Mouse (Mus musculus) thymus, postnatal 0 days (tissue): Measurements from ENCODE around the gene Lingo1. TPM values are rescaled to one million over a fixed set of nuclear protein-coding genes. Genes with fewer than 3 reads are reported as not detected.

ENCODE experiments used
- polyA plus RNA-seq: library from polyadenylated mRNA; unstranded; fragments of >200 nt; fragmentation: Nextera tagmentation; extraction: Ambion mirVana; gene quantifications from 2 replicates; pipeline ENCODE4 v1.2.1, GENCODE M21; 2015

The Lingo1 gene
- polyA plus RNA-seq, 1 experiment from 2014 or later, result 1.1 TPM

Other genes starting within 250 kb of the Lingo1 start
- gene Odf3l1, start 68.2 kb upstream of the Lingo1 start, polyA plus RNA-seq, result 0.13 TPM in 1 of 2 replicates, not detected in the other
- gene Cspg4, start 68.6 kb upstream of the Lingo1 start, polyA plus RNA-seq, result 0.91 and 1.4 TPM in 2 replicates
- gene Snx33, start 131.9 kb upstream of the Lingo1 start, polyA plus RNA-seq, result 4.7 and 5.1 TPM in 2 replicates
- 154 and 160 TPM in 2 replicates for gene Imp3, start 141.0 kb upstream of the Lingo1 start, polyA plus RNA-seq
- gene Snupn, start 154.4 kb upstream of the Lingo1 start, polyA plus RNA-seq, result 20.9 and 23.6 TPM in 2 replicates
- gene Ptpn9, start 198.5 kb upstream of the Lingo1 start, polyA plus RNA-seq, result 9.3 and 10.6 TPM in 2 replicates